Mouse (Mus musculus) testis, adult 2 months (tissue): ENCODE measurements around the gene Prpf4. TPM values are rescaled to one million over a fixed set of nuclear protein-coding genes. Genes with fewer than 3 reads are reported as not detected.

Experiments
- H3K27ac ChIP-seq: fragments of 200-500 bp; 2 replicates; pipeline ENCODE4 v1.5.1; 2012; ENCODE audit warnings: low read depth, low read length; ENCODE audit not compliant: control insufficient read depth, insufficient read depth
- H3K27me3 ChIP-seq: fragments of 200-500 bp; 2 replicates; pipeline ENCODE4 v1.6.1; 2012; ENCODE audit warnings: mild to moderate bottlenecking, low read length, moderate library complexity; ENCODE audit not compliant: control insufficient read depth, insufficient read depth
- H3K36me3 ChIP-seq: fragments of 200-500 bp; 2 replicates; pipeline ENCODE4 v1.6.1; 2012; ENCODE audit warnings: mild to moderate bottlenecking, low read length; ENCODE audit not compliant: control insufficient read depth, insufficient read depth
- H3K4me1 ChIP-seq: fragments of 200-500 bp; 2 replicates; pipeline ENCODE4 v1.6.1; 2012; ENCODE audit warnings: low read length; ENCODE audit not compliant: control insufficient read depth, insufficient read depth
- H3K4me3 ChIP-seq: fragments of 200-500 bp; 2 replicates; pipeline ENCODE4 v1.5.1; 2012; ENCODE audit warnings: low read depth, mild to moderate bottlenecking, low read length, moderate library complexity, mixed read lengths; ENCODE audit not compliant: control insufficient read depth
- CTCF ChIP-seq: fragments of 200-500 bp; IDR thresholded peaks from 2 replicates; pipeline ENCODE4 v1.5.1; 2012; ENCODE audit warnings: low read depth, mild to moderate bottlenecking, inconsistent platforms, low read length, moderate library complexity; ENCODE audit not compliant: control insufficient read depth, insufficient read depth, insufficient replicate concordance
- POLR2A ChIP-seq: fragments of 200-500 bp; IDR thresholded peaks from 2 replicates; pipeline ENCODE4 v1.6.1; 2012; ENCODE audit warnings: low read depth, mild to moderate bottlenecking, inconsistent platforms, low read length, moderate library complexity; ENCODE audit not compliant: control insufficient read depth
- polyA plus RNA-seq: library from polyadenylated mRNA; depleted of rRNA; stranded (reverse); fragments of >200 nt; gene quantifications from 2 replicates; pipeline ENCODE4 v1.2.3, GENCODE M21; 2012; rRNA removed

The Prpf4 gene
- polyA plus RNA-seq, 1 experiment, result 9.2 TPM

- Histone ChIP-seq H3K27me3 (no peaks in the 10 kb centered on the region), H3K4me1 (no peaks in the 10 kb centered on the region)
- TF ChIP-seq POLR2A (no peak), CTCF (no peak)
Measured at GRCm38 (mm10) chr4:62468158-62468557, 59.6 kb downstream of the Prpf4 start.

GRCm38 (mm10) chr4:62470598-62471051 lies 62.0 kb downstream of the Prpf4 start, which contains the start of gene Wdr31:
Gene Wdr31 (minus strand): TSS chr4:62470896.
- Histone ChIP-seq H3K27me3 (no peaks in the 10 kb centered on the region), H3K4me1 (no peaks in the 10 kb centered on the region), H3K4me3 (peak within 1 kb of the TSS; percentile 92), H3K27ac (peak within 1 kb of the TSS; percentile 73), H3K36me3 (peaks cover 2% of the 10 kb centered on the region; the same call in 1 of the 2 replicates)
- peak; percentile 58; the same call in 1 of the 2 replicates for TF ChIP-seq POLR2A
- no peak for TF ChIP-seq CTCF

More at GRCm38 (mm10) chr4:62468158-62468557, 59.6 kb downstream of the Prpf4 start:
- Histone ChIP-seq H3K36me3 (peaks cover 4% of the 10 kb centered on the region), H3K27ac (no peak overlapping the region), H3K4me3 (no peak overlapping the region)

- no peak for TF ChIP-seq CTCF
Measured at GRCm38 (mm10) chr4:62472071-62472470, 63.5 kb downstream of the Prpf4 start.

GRCm38 (mm10) chr4:62475131-62475530 lies 66.5 kb downstream of the Prpf4 start:
- no peaks in the 10 kb centered on the region for H3K27me3 ChIP-seq
- no peak overlapping the region for H3K27ac ChIP-seq
- H3K4me3 ChIP-seq, result no peak overlapping the region
- no peak for TF ChIP-seq POLR2A
- no peak for TF ChIP-seq CTCF
- no peaks in the 10 kb centered on the region for H3K36me3 ChIP-seq
- H3K4me1 ChIP-seq, result peaks cover 3% of the 10 kb centered on the region

More at GRCm38 (mm10) chr4:62472071-62472470, 63.5 kb downstream of the Prpf4 start:
- peaks cover 2% of the 10 kb centered on the region; the same call in 1 of the 2 replicates for H3K36me3 ChIP-seq
- no peak overlapping the region for H3K27ac ChIP-seq
- no peaks in the 10 kb centered on the region for H3K4me1 ChIP-seq
- H3K27me3 ChIP-seq, result no peaks in the 10 kb centered on the region
- H3K4me3 ChIP-seq, result no peak overlapping the region

GRCm38 (mm10) chr4:62475793-62476192 lies 67.2 kb downstream of the Prpf4 start:
- Histone ChIP-seq H3K36me3 (no peaks in the 10 kb centered on the region), H3K4me3 (no peak overlapping the region), H3K27ac (no peak overlapping the region), H3K27me3 (no peaks in the 10 kb centered on the region), H3K4me1 (peaks cover 7% of the 10 kb centered on the region)
- TF ChIP-seq POLR2A (no peak), CTCF (no peak)

Other genes with a start within 250 kb of the Prpf4 start
- 43.6 and 59.1 TPM in 2 replicates for gene Zfp37, start 177.8 kb upstream of the Prpf4 start, polyA plus RNA-seq
- gene Slc31a2, start 146.2 kb upstream of the Prpf4 start, polyA plus RNA-seq, result 35.2 and 35.6 TPM in 2 replicates
- 6.1 and 6.5 TPM in 2 replicates for gene Fkbp15, start 48.2 kb upstream of the Prpf4 start, polyA plus RNA-seq
- gene Slc31a1, start 48.1 kb upstream of the Prpf4 start, polyA plus RNA-seq, result 14.4 and 18.1 TPM in 2 replicates
- gene Cdc26, start 155 bp upstream of the Prpf4 start, polyA plus RNA-seq, result 16.0 and 19.2 TPM in 2 replicates
- gene Rnf183, start 26.5 kb downstream of the Prpf4 start, polyA plus RNA-seq, result 4.2 and 4.3 TPM in 2 replicates
- gene Wdr31, start 62.1 kb downstream of the Prpf4 start, polyA plus RNA-seq, result 202 and 208 TPM in 2 replicates
- 443 and 501 TPM in 2 replicates for gene Bspry, start 71.3 kb downstream of the Prpf4 start, polyA plus RNA-seq
- gene Hdhd3, start 94.7 kb downstream of the Prpf4 start, polyA plus RNA-seq, result 5.9 and 7.0 TPM in 2 replicates
- 57.5 and 64.0 TPM in 2 replicates for gene Alad, start 111.1 kb downstream of the Prpf4 start, polyA plus RNA-seq
- gene Pole3, start 116.3 kb downstream of the Prpf4 start, polyA plus RNA-seq, result 44.8 and 47.1 TPM in 2 replicates
- 9.8 and 10.4 TPM in 2 replicates for gene 4933430I17Rik, start 116.6 kb downstream of the Prpf4 start, polyA plus RNA-seq
- 65.5 and 75.4 TPM in 2 replicates for gene Rgs3, start 151.1 kb downstream of the Prpf4 start, polyA plus RNA-seq